In the genomic region with DNA sequence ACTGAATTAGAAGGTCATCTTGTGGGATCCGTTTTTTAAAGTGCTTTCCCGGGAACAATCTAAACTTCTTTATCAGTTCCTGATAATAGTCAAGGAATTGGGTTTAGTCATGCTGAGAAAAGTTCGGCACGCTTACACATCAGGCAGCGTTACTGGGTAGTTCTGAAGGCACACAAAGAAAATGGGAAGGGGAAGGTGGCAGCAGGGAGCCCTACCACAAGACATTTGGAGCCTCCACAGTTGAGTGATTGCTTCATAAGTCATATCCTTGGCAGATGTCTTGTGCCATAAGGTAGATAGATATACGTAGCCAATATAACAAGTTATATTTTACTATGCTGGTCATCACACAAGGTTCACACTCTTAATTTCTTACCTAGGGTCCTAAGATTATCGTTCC, we compare ENCODE assay signal across 8 mouse cellular contexts. TPM values are rescaled to one million over a fixed set of nuclear protein-coding genes. Genes with fewer than 3 reads are reported as not detected.
DNase-seq lines count a peak whose midpoint lies in the region; ATAC-seq and TF ChIP-seq lines count a peak whose summit lies in the region.

No protein-coding gene starts in this region.

- peak overlapping the region; percentile 60 to 66 (median 65) for H3K4me3 ChIP-seq in CH12.LX (replicated peaks in 1 of 3; ENCODE audit: low read depth in 2 of 3, low read length in 2 of 3, poor library complexity in 1 of 3)
- peak overlapping the region; percentile 67 for H3K4me3 ChIP-seq in forebrain, embryonic 15.5 days
- H3K4me3 ChIP-seq in liver, postnatal 0 days (ENCODE audit: low read depth, low read length): peak overlapping the region; percentile 78

- peak overlapping the region; percentile 76 for H3K9ac ChIP-seq in CH12.LX (ENCODE audit: insufficient read depth, low read depth)
- peak overlapping the region; percentile 87 for H3K9ac ChIP-seq in forebrain, embryonic 15.5 days (replicated peaks)
- H3K9ac ChIP-seq in liver, postnatal 0 days (replicated peaks): peak overlapping the region; percentile 89

- no peak for DNase-seq in frontal cortex, postnatal 36 days (ENCODE audit: low spot score in 2 of 2)
- DNase-seq in CH12.LX (ENCODE audit: extremely low read depth): no peak
- no peak for DNase-seq in liver, postnatal 0 days
- no peak for DNase-seq in left cerebral cortex, postnatal 14 days (ENCODE audit: low spot score in 2 of 2)
- DNase-seq in adrenal gland, adult (ENCODE audit: inconsistent age in 2 of 2, low spot score in 1 of 2): no peak
- DNase-seq in left cerebral cortex, adult 11 months (ENCODE audit: low spot score): no peak

- H3K9me3 ChIP-seq in CH12.LX (replicated peaks; ENCODE audit: low read length): no peaks in the 10 kb centered on the region
- no peaks in the 10 kb centered on the region for H3K9me3 ChIP-seq in forebrain, embryonic 15.5 days
- no peaks in the 10 kb centered on the region for H3K9me3 ChIP-seq in liver, postnatal 0 days (ENCODE audit: low read length)

- intact Hi-C loops in left cerebral cortex, postnatal 14 days (cut with DNase I): loop anchor here (10.0 kb wide), 1 partner anchor 175 kb away; no protein-coding TSS in a partner anchor

- 19% methylated on average over 7 of the region's 7 CpGs for WGBS in forebrain, embryonic 15.5 days
- WGBS in liver, postnatal 0 days (ENCODE audit: insufficient replicate concordance): 14% methylated on average over 7 of the region's 7 CpGs

- H3K36me3 ChIP-seq in CH12.LX (replicated peaks in 1 of 2; ENCODE audit: control insufficient read depth in 1 of 2, insufficient read depth in 1 of 2, low read length in 1 of 2): peaks cover 10 to 22% of the 10 kb centered on the region in 2 experiments
- H3K36me3 ChIP-seq in forebrain, embryonic 15.5 days: no peaks in the 10 kb centered on the region
- H3K36me3 ChIP-seq in liver, postnatal 0 days (replicated peaks; ENCODE audit: insufficient read depth, low read length): peaks cover 15% of the 10 kb centered on the region

- peaks cover 23% of the 10 kb centered on the region for H3K79me2 ChIP-seq in CH12.LX (replicated peaks; ENCODE audit: control insufficient read depth, extremely low read depth, insufficient read depth, poor library complexity, severe bottlenecking)

- H3K27me3 ChIP-seq in CH12.LX (replicated peaks): no peaks in the 10 kb centered on the region
- no peaks in the 10 kb centered on the region for H3K27me3 ChIP-seq in forebrain, embryonic 15.5 days
- no peaks in the 10 kb centered on the region for H3K27me3 ChIP-seq in liver, postnatal 0 days (ENCODE audit: insufficient read depth, low read length)

- H3K27ac ChIP-seq in CH12.LX (ENCODE audit: insufficient read depth, low read depth): peak overlapping the region; percentile 88; the same call in 1 of the 2 replicates
- peak overlapping the region; percentile 99 for H3K27ac ChIP-seq in forebrain, embryonic 15.5 days (replicated peaks)
- H3K27ac ChIP-seq in liver, postnatal 0 days (ENCODE audit: low read depth): peak overlapping the region; percentile 99

- peak; percentile 28; the same call in 1 of the 2 replicates for ATAC-seq in frontal cortex, adult (ENCODE audit: low TSS enrichment)
- ATAC-seq in forebrain, embryonic 15.5 days (replicated peaks): peak; percentile 23; the same call in 1 of the 2 replicates
- no peak for ATAC-seq in liver, postnatal 0 days

- H3K4me1 ChIP-seq in CH12.LX (ENCODE audit: control insufficient read depth in 1 of 2, insufficient read depth in 2 of 2): peaks cover 3 to 25% of the 10 kb centered on the region in 2 experiments; a peak in 3 of 4 replicates
- peaks cover 22% of the 10 kb centered on the region for H3K4me1 ChIP-seq in forebrain, embryonic 15.5 days
- peaks cover 5% of the 10 kb centered on the region for H3K4me1 ChIP-seq in liver, postnatal 0 days (ENCODE audit: insufficient read depth)

- peak overlapping the region; percentile 62 for H3K4me2 ChIP-seq in CH12.LX (ENCODE audit: insufficient read depth, low read depth, poor library complexity, severe bottlenecking)
- H3K4me2 ChIP-seq in forebrain, embryonic 15.5 days (replicated peaks): peak overlapping the region; percentile 80
- peak overlapping the region; percentile 92 for H3K4me2 ChIP-seq in liver, postnatal 0 days (ENCODE audit: low read depth, low read length)

- TF ChIP-seq RAD21 in CH12.LX (IDR thresholded peaks at IDR 0.05; ENCODE audit: low read depth, low read length): no peak

- TF ChIP-seq EP300 in CH12.LX (IDR thresholded peaks at IDR 0.05; ENCODE audit: low read length): no peak
- no peak for TF ChIP-seq EP300 in liver, postnatal 0 days (IDR thresholded peaks at IDR 0.05; ENCODE audit: low read depth)

- TF ChIP-seq CTCF in CH12.LX (conservative IDR thresholded peaks at IDR 0.05 in 1 of 2, IDR thresholded peaks at IDR 0.05 in 1 of 2; ENCODE audit: low read depth in 2 of 2, low read length in 2 of 2): no peak
- no peak for TF ChIP-seq CTCF in liver, postnatal 0 days (IDR thresholded peaks at IDR 0.05; ENCODE audit: low read depth)

- in situ Hi-C loops in CH12.LX (cut with MboI; ENCODE audit: low pct_ligation_motif_present, low pct_unique_long_range_greater_than_20kb, low sequenced_read_pairs): no loop called here

- TF ChIP-seq POLR2A in CH12.LX (IDR thresholded peaks at IDR 0.05; ENCODE audit: low read depth, low read length): no peak

- dilution Hi-C loops in CH12.LX (cut with MboI; ENCODE audit: extremely low pct_ligation_motif_present, extremely low pct_unique_long_range_greater_than_20kb, low sequenced_read_pairs): no loop called here

TF ChIP-seq in CH12.LX, 34 proteins besides CTCF, POLR2A, EP300 and RAD21:
- no peak for TF ChIP-seq CHD2 (IDR thresholded peaks at IDR 0.05; ENCODE audit: low read length)
- TF ChIP-seq MXI1 (IDR thresholded peaks at IDR 0.05; ENCODE audit: low read depth, low read length): no peak
- no peak for TF ChIP-seq JUND (conservative IDR thresholded peaks at IDR 0.05; ENCODE audit: low read depth, low read length)
- no peak for TF ChIP-seq ZMIZ1 (IDR thresholded peaks at IDR 0.05; ENCODE audit: low read depth, low read length)
- no peak for TF ChIP-seq ETS1 (conservative IDR thresholded peaks at IDR 0.05; ENCODE audit: low read depth, low read length)
- no peak for TF ChIP-seq E2F4 (IDR thresholded peaks at IDR 0.05; ENCODE audit: insufficient replicate concordance, low read depth, low read length)
- no peak for TF ChIP-seq POLR2AphosphoS2 (IDR thresholded peaks at IDR 0.05; ENCODE audit: low read depth, low read length)
- no peak for TF ChIP-seq TCF12 (IDR thresholded peaks at IDR 0.05; ENCODE audit: low read depth, low read length)

RNA-seq across cellular contexts. Expression of gene Sgo1, which starts 0.8 kb away (rescaled TPM):
- total RNA-seq in CH12.LX (2012; rRNA removed) (19.4 and 22.6 TPM in 2 replicates), CH12.LX (2014; rRNA removed) (35.2 and 38.3 TPM in 2 replicates)
- 56.8 and 65.6 TPM in 2 replicates for polyA plus RNA-seq in CH12.LX (2012; ENCODE audit: insufficient read length, low read depth)
- 18.0 and 21.9 TPM in 2 replicates for polyA plus RNA-seq in forebrain, embryonic 15.5 days (2015; fragmentation: Nextera tagmentation; extraction: Ambion mirVana)
- 21.4 and 24.6 TPM in 2 replicates for polyA plus RNA-seq in liver, postnatal 0 days (2015; fragmentation: Nextera tagmentation; extraction: Ambion mirVana)
- total RNA-seq in left cerebral cortex, postnatal 14 days (2021): under 1 TPM; 0.22 to 0.49 TPM
